ENCODE assay signal across 17 mouse cellular contexts in the genomic region with DNA sequence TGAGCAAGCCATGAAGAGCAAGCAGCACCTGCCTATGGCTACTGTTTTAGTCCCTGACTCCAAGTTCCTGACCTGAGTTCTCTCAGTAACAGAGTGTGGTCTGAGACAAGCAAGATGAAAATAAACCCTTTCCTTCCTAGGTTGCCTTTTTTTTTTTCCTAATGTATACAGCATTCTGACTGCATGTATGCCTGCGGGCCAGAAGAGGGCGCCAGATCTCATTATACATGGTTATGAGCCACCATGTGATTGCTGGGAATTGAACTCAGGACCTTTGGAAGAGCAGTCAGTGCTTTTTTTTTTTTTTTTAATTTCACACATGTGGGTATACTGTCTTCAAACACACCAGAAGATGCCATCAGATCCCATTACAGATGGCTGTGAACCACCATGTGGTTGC.
DNase-seq lines count a peak whose midpoint lies in the region; ATAC-seq and TF ChIP-seq lines count a peak whose summit lies in the region.
"Had no signal": no experiment of that assay in that cellular context is flagged by ENCODE, and none has a peak within 500 bp of the region (broad histone marks: within the 10 kb centered on the region; RNA-seq: fewer than 3 reads in every experiment).

No protein-coding gene starts in this region.

- TF ChIP-seq CTCF in kidney, postnatal 0 days (IDR thresholded peaks at IDR 0.05; ENCODE audit: low read depth) = peak; percentile 27; the same call in 1 of the 2 replicates

- no peak for ATAC-seq in kidney, postnatal 0 days (replicated peaks; ENCODE audit: low FRiP score, low read depth)
- ATAC-seq: inflammation-experienced regulatory T-cells, adult 6 months; midbrain, embryonic 15.5 days had no signal

- H3K4me2 ChIP-seq in kidney, postnatal 0 days (ENCODE audit: low read length) = no peak overlapping the region
- H3K4me2 ChIP-seq: limb, embryonic 12.5 days; midbrain, embryonic 15.5 days; stomach, embryonic 15.5 days had no signal

- H3K9me3 ChIP-seq in kidney, postnatal 0 days (replicated peaks; ENCODE audit: low read length) = no peaks in the 10 kb centered on the region
- H3K9me3 ChIP-seq: hindbrain, embryonic 10.5 days; midbrain, embryonic 15.5 days; stomach, embryonic 15.5 days had no signal

- H3K4me1 ChIP-seq in kidney, postnatal 0 days (replicated peaks; ENCODE audit: insufficient read depth, low read length) = 0 out of 2 replicates have a peak, but pooled peaks cover 4% of the 10 kb centered on the region
- H3K4me1 ChIP-seq: hindbrain, embryonic 10.5 days; limb, embryonic 12.5 days; midbrain, embryonic 15.5 days; stomach, embryonic 15.5 days had no signal

- DNase-seq in kidney, postnatal 0 days (ENCODE audit: low spot score) = no peak
- DNase-seq in kidney, adult 11 months = no peak
- DNase-seq in 416B (ENCODE audit: low read depth) (peak; percentile 24), A20 (ENCODE audit: low read depth, low spot score) (peak; percentile 27), ZHBTc4 (ENCODE audit: low read depth, low spot score) (peak; percentile 27)
- no peak for DNase-seq in layer of hippocampus, postnatal 36 days
- DNase-seq in gastrocnemius, postnatal 25 days = no peak
- DNase-seq: adrenal gland, adult 8-10 months; cerebellum, adult 11 months; cerebellum, postnatal 25 days; right cerebral cortex, adult 18-20 months; spleen, adult 18-20 months had no signal

- no peaks in the 10 kb centered on the region for H3K27me3 ChIP-seq in kidney, postnatal 0 days (ENCODE audit: insufficient read depth, low read length)
- H3K27me3 ChIP-seq: limb, embryonic 12.5 days; midbrain, embryonic 15.5 days; stomach, embryonic 15.5 days had no signal

- WGBS in kidney, postnatal 0 days = 78% methylated on average over 2 of the region's 2 CpGs

- no peak overlapping the region for H3K27ac ChIP-seq in kidney, postnatal 0 days
- H3K27ac ChIP-seq: hindbrain, embryonic 10.5 days; limb, embryonic 12.5 days; midbrain, embryonic 15.5 days; stomach, embryonic 15.5 days had no signal

- no peak overlapping the region for H3K4me3 ChIP-seq in kidney, postnatal 0 days (replicated peaks; ENCODE audit: low read depth, low read length)
- H3K4me3 ChIP-seq: hindbrain, embryonic 10.5 days; limb, embryonic 12.5 days; midbrain, embryonic 15.5 days; stomach, embryonic 15.5 days had no signal

- no peak overlapping the region for H3K9ac ChIP-seq in kidney, postnatal 0 days (ENCODE audit: low read depth, low read length)
- H3K9ac ChIP-seq: limb, embryonic 12.5 days; midbrain, embryonic 15.5 days; stomach, embryonic 15.5 days had no signal

- H3K36me3 ChIP-seq in kidney, postnatal 0 days (ENCODE audit: insufficient read depth, low read length) = no peaks in the 10 kb centered on the region
- H3K36me3 ChIP-seq: hindbrain, embryonic 10.5 days; limb, embryonic 12.5 days; midbrain, embryonic 15.5 days; stomach, embryonic 15.5 days had no signal

Comparison
In these comparisons a context has a peak if more than half of its experiments do, and no peak if none do; other contexts are left out.
1. DNase-seq: peak in 416B (single experiment), A20 (single experiment) and ZHBTc4 (single experiment); none in kidney, postnatal 0 days (single experiment), kidney, adult 11 months (single experiment), layer of hippocampus, postnatal 36 days (0 of 2) and gastrocnemius, postnatal 25 days (single experiment).